Mouse (Mus musculus): ENCODE measurements around the gene Azi2. TPM values are rescaled to one million over a fixed set of nuclear protein-coding genes. Genes with fewer than 3 reads are reported as not detected.

Gene Azi2
- polyA plus RNA-seq (2015; fragmentation: Nextera tagmentation; extraction: Ambion mirVana), result 63.5 and 67.0 TPM in 2 replicates

GRCm38 (mm10) chr9:118040218-118041021 lies at the start of gene Azi2:
Gene Azi2 (plus strand): TSS chr9:118040499.
- under 1% methylated on average over 86 of the region's 87 CpGs for WGBS
- Histone ChIP-seq H3K4me1 (replicated peaks; ENCODE audit: insufficient read depth, low read length) (0 out of 2 replicates have a peak, but pooled peaks cover 2% of the 10 kb centered on the region), H3K9ac (ENCODE audit: low read depth, low read length) (peak within 1 kb of the TSS; percentile 82), H3K27me3 (ENCODE audit: insufficient read depth, low read length) (no peaks in the 10 kb centered on the region), H3K9me3 (replicated peaks; ENCODE audit: low read length) (no peaks in the 10 kb centered on the region), H3K36me3 (ENCODE audit: insufficient read depth, low read length) (no peaks in the 10 kb centered on the region), H3K4me2 (ENCODE audit: low read length) (peak within 1 kb of the TSS; percentile 71), H3K4me3 (replicated peaks; ENCODE audit: low read depth, low read length) (peak within 1 kb of the TSS; percentile 65), H3K27ac (peak within 1 kb of the TSS; percentile 96)
- ATAC-seq (replicated peaks; ENCODE audit: low FRiP score, low read depth) (peak; percentile 99), DNase-seq (ENCODE audit: low spot score) (peak; percentile 99)
- TF ChIP-seq CTCF (IDR thresholded peaks at IDR 0.05; ENCODE audit: low read depth), result peak; percentile 97

DNA sequence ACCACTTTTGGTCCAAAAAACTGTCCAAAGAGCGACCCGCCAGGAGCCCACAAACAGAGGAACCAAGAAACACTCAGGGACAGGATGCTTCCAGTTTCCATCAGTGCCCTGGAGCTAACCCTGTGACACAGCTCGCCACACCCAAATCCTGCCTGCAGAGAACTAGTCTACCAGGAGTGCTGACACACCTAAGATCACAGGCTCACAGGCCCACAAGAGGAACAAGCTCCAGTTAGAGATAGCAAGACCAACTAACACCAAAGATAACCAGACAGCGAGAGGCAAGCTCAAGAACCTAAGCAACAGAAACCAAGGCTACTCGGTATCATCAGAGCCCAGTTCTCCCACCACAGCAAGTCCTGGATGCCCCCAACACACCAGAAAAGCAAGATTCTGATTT lies 43.7 kb upstream of the Azi2 start:
- Histone ChIP-seq H3K36me3 (ENCODE audit: insufficient read depth, low read length) (no peaks in the 10 kb centered on the region), H3K4me3 (replicated peaks; ENCODE audit: low read depth, low read length) (no peak overlapping the region), H3K9me3 (replicated peaks; ENCODE audit: low read length) (no peaks in the 10 kb centered on the region), H3K4me1 (replicated peaks; ENCODE audit: insufficient read depth, low read length) (no peaks in the 10 kb centered on the region), H3K4me2 (ENCODE audit: low read length) (no peak overlapping the region), H3K27me3 (ENCODE audit: insufficient read depth, low read length) (no peaks in the 10 kb centered on the region), H3K9ac (ENCODE audit: low read depth, low read length) (no peak overlapping the region), H3K27ac (no peak overlapping the region)
- ATAC-seq (replicated peaks; ENCODE audit: low FRiP score, low read depth) (no peak), DNase-seq (ENCODE audit: low spot score) (no peak)
- 97% methylated on average over 5 of the region's 5 CpGs for WGBS
- TF ChIP-seq CTCF (IDR thresholded peaks at IDR 0.05; ENCODE audit: low read depth), result no peak

DNA sequence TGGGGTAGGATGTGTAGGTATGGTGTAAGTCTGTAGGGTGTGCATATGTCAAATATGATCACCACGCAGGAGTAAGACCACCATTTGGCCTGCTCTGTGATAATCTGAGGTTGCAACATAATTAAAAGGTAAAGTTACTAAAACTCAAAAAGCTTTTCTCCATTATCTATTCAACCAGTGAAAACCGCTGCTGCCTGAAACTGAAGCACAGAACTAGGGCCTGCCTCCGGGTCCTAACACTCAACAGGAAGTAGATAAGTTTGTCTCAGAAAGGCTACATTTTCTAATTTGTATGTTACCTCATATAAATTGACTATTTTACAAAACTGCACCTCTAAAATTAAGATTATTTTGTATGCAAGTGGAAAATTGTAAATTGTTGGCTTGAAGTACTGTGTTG lies 38.8 kb upstream of the Azi2 start:
- no peak for DNase-seq (ENCODE audit: low spot score)
- H3K4me2 ChIP-seq (ENCODE audit: low read length), result no peak overlapping the region
- 86% methylated on average over 3 of the region's 3 CpGs for WGBS
- H3K27ac ChIP-seq, result no peak overlapping the region
- H3K4me3 ChIP-seq (replicated peaks; ENCODE audit: low read depth, low read length), result no peak overlapping the region
- no peak for TF ChIP-seq CTCF (IDR thresholded peaks at IDR 0.05; ENCODE audit: low read depth)
- ATAC-seq (replicated peaks; ENCODE audit: low FRiP score, low read depth), result no peak
- no peaks in the 10 kb centered on the region for H3K4me1 ChIP-seq (replicated peaks; ENCODE audit: insufficient read depth, low read length)
- H3K9ac ChIP-seq (ENCODE audit: low read depth, low read length), result no peak overlapping the region
- no peaks in the 10 kb centered on the region for H3K27me3 ChIP-seq (ENCODE audit: insufficient read depth, low read length)
- H3K36me3 ChIP-seq (ENCODE audit: insufficient read depth, low read length), result no peaks in the 10 kb centered on the region
- no peaks in the 10 kb centered on the region for H3K9me3 ChIP-seq (replicated peaks; ENCODE audit: low read length)

- TF ChIP-seq CTCF (IDR thresholded peaks at IDR 0.05; ENCODE audit: low read depth), result no peak
- Histone ChIP-seq H3K27ac (no peak overlapping the region), H3K4me1 (replicated peaks; ENCODE audit: insufficient read depth, low read length) (no peaks in the 10 kb centered on the region), H3K4me2 (ENCODE audit: low read length) (no peak overlapping the region), H3K9ac (ENCODE audit: low read depth, low read length) (no peak overlapping the region), H3K4me3 (replicated peaks; ENCODE audit: low read depth, low read length) (no peak overlapping the region), H3K9me3 (replicated peaks; ENCODE audit: low read length) (no peaks in the 10 kb centered on the region), H3K27me3 (ENCODE audit: insufficient read depth, low read length) (no peaks in the 10 kb centered on the region), H3K36me3 (ENCODE audit: insufficient read depth, low read length) (no peaks in the 10 kb centered on the region)
- DNase-seq (ENCODE audit: low spot score) (no peak), ATAC-seq (replicated peaks; ENCODE audit: low FRiP score, low read depth) (no peak)
- WGBS, result 76% methylated on average over 4 of the region's 4 CpGs
These were observed 36.9 kb upstream of the Azi2 start for GRCm38 (mm10) chr9:118003218-118003886.

DNA sequence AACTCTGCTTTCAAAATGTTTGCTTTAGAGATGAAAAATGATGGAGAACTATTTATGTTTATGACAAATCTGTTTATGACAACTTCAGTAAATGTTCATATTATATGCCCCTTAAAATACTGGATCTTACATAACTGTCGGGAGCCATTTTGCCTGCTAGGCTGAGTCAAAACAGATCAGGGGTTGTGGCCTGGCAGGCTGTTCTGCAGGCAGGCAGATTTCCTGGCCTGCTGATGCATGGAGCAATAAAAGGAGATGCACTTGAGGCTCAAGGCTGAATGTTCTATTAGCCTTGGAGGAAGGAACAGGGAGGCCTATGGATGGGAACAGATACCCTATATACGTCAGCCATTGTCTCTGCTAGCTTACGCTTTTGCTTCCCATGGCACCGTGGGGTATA lies 36.4 kb upstream of the Azi2 start:
- H3K9me3 ChIP-seq (replicated peaks; ENCODE audit: low read length), result no peaks in the 10 kb centered on the region
- H3K27me3 ChIP-seq (ENCODE audit: insufficient read depth, low read length), result no peaks in the 10 kb centered on the region
- H3K4me2 ChIP-seq (ENCODE audit: low read length), result no peak overlapping the region
- no peaks in the 10 kb centered on the region for H3K4me1 ChIP-seq (replicated peaks; ENCODE audit: insufficient read depth, low read length)
- H3K27ac ChIP-seq, result no peak overlapping the region
- no peak overlapping the region for H3K9ac ChIP-seq (ENCODE audit: low read depth, low read length)
- H3K4me3 ChIP-seq (replicated peaks; ENCODE audit: low read depth, low read length), result no peak overlapping the region
- ATAC-seq (replicated peaks; ENCODE audit: low FRiP score, low read depth) (no peak), DNase-seq (ENCODE audit: low spot score) (no peak)
- WGBS, result 92% methylated on average over 4 of the region's 4 CpGs
- TF ChIP-seq CTCF (IDR thresholded peaks at IDR 0.05; ENCODE audit: low read depth), result no peak
- no peaks in the 10 kb centered on the region for H3K36me3 ChIP-seq (ENCODE audit: insufficient read depth, low read length)

DNA sequence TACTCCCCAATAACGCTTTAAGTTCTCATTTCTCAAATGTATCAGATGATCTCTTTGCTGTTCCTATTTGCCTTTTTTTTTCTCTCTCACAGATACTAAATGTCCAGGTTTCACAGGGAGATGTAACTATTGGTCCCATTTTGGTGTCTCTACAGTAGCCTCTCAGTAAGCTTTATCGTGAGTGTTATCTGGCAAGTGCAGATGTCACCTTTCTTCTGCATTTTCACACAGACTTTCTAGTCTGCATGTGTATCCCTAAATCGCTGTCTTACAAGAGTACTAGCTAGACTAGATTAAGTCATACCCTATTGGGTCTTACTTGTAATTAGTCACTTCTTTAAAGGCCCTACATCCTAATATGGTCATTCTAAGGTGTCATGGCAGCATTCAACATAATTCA lies 27.4 kb upstream of the Azi2 start:
- Histone ChIP-seq H3K4me2 (ENCODE audit: low read length) (no peak overlapping the region), H3K9me3 (replicated peaks; ENCODE audit: low read length) (no peaks in the 10 kb centered on the region), H3K36me3 (ENCODE audit: insufficient read depth, low read length) (no peaks in the 10 kb centered on the region), H3K27me3 (ENCODE audit: insufficient read depth, low read length) (no peaks in the 10 kb centered on the region), H3K9ac (ENCODE audit: low read depth, low read length) (no peak overlapping the region), H3K27ac (no peak overlapping the region), H3K4me3 (replicated peaks; ENCODE audit: low read depth, low read length) (no peak overlapping the region), H3K4me1 (replicated peaks; ENCODE audit: insufficient read depth, low read length) (no peaks in the 10 kb centered on the region)
- DNase-seq (ENCODE audit: low spot score) (no peak), ATAC-seq (replicated peaks; ENCODE audit: low FRiP score, low read depth) (no peak)
- WGBS, result 91% methylated on average over 3 of the region's 3 CpGs
- no peak for TF ChIP-seq CTCF (IDR thresholded peaks at IDR 0.05; ENCODE audit: low read depth)

Data from kidney, postnatal 0 days (tissue).